Mouse (Mus musculus): Measurements from ENCODE around the gene Hdac5.

- TF ChIP-seq CTCF (IDR thresholded peaks at IDR 0.05; ENCODE audit: low read depth, low read length) (no peak), POLR2A (IDR thresholded peaks at IDR 0.05; ENCODE audit: borderline replicate concordance, low read depth, low read length) (no peak; the same call in 1 of the 2 replicates)
These were observed 45.1 kb downstream of the Hdac5 start, which contains the start of gene Lsm12 for GRCm38 (mm10) chr11:102184646-102185495.
